Mouse (Mus musculus) myocyte (in vitro differentiated cells): ENCODE data around the gene Rere.

Source experiments
- MYOD1 ChIP-seq, 3 experiments: IDR thresholded peaks; one replicate each; pipeline ENCODE4 v1.6.1; 2011; ENCODE audit warnings: control low read depth in 2 of 3, low read depth in 2 of 3, mild to moderate bottlenecking in 2 of 3, moderate library complexity in 1 of 3; ENCODE audit not compliant: insufficient read length in 2 of 3, control insufficient read depth in 1 of 3
- POLR2A ChIP-seq: IDR thresholded peaks from one replicate; pipeline ENCODE4 v1.6.1; 2011; ENCODE audit warnings: low read depth, mild to moderate bottlenecking, control low read depth, moderate library complexity; ENCODE audit not compliant: insufficient read length

GRCm38 (mm10) chr4:150333927-150334682 lies 52.7 kb downstream of the Rere start:
- no peak for TF ChIP-seq POLR2A
- no peak for TF ChIP-seq MYOD1 (IDR thresholded peaks at IDR 0.05; ENCODE audit: control insufficient read depth in 1 of 3, insufficient read length in 2 of 3, low read depth in 2 of 3)
